8 mouse cellular contexts compared by ENCODE assay signal in the genomic region with DNA sequence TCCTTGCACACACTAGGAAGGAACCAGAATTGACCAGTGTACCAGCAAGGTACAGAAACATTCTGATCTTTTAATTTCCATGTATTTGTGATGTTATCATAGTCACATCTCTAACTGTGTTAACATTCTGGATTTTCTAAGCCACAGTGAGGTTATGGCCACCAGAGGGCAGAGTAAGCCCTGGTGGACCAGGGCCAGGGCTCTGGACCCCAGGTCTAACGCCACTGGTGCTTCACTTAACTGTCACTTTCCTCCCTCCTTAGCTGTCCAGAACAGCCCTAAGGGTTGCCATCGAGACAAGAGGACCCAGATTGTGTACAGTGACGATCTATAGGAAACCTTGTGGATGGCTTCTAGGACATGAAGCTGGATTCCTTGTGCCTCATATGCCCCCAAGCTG. TPM values are rescaled to one million over a fixed set of nuclear protein-coding genes. Genes with fewer than 3 reads are reported as not detected.
DNase-seq lines count a peak whose midpoint lies in the region; TF ChIP-seq lines count a peak whose summit lies in the region.

No protein-coding gene starts in this region.

- TF ChIP-seq CTCF in cortical plate, adult 2 months (IDR thresholded peaks at IDR 0.05; ENCODE audit: extremely low read depth, insufficient read depth, low read length), result peak; percentile 60

- no peak overlapping the region for H3K27ac ChIP-seq in cortical plate, adult 2 months (ENCODE audit: insufficient read depth, low read length)

- H3K4me3 ChIP-seq in cortical plate, adult 2 months (ENCODE audit: insufficient read depth, low read length), result no peak overlapping the region

- no peak for TF ChIP-seq POLR2A in cortical plate, adult 2 months (IDR thresholded peaks at IDR 0.05; ENCODE audit: extremely low read depth, insufficient read depth, low read length)

- DNase-seq in cerebellum, postnatal 25 days, result peak; percentile 38 to 66
- no peak for DNase-seq in cerebellum, adult 9-11 months
- peak; percentile 43 for DNase-seq in right cerebral cortex, postnatal 14 days
- DNase-seq in right cerebral cortex, adult 18-20 months, result no peak
- DNase-seq in induced T-regulatory cell, adult 2 months (ENCODE audit: low read depth), result peak; percentile 68
- DNase-seq in lung, postnatal 36 days, result peak; percentile 71
- peak; percentile 44 for DNase-seq in thymus, postnatal 25 days

- peaks cover 4% of the 10 kb centered on the region; the same call in 1 of the 2 replicates for H3K4me1 ChIP-seq in cortical plate, adult 2 months (ENCODE audit: control insufficient read depth, insufficient read depth, low read length)

RNA-seq across cellular contexts. Expression of a gene that starts 5.6 kb away (rescaled TPM):
- polyA plus RNA-seq in cortical plate, adult 2 months (2012; rRNA removed), result 56.3 and 65.8 TPM in 2 replicates

RNA-seq across cellular contexts. Expression of a gene that starts 5.8 kb away (rescaled TPM):
- 74.0 and 81.2 TPM in 2 replicates for polyA plus RNA-seq in cortical plate, adult 2 months (2012; rRNA removed)

RNA-seq across cellular contexts. Expression of a gene that starts 6.5 kb away (rescaled TPM):
- 0.08 and 0.32 TPM in 2 replicates for polyA plus RNA-seq in cortical plate, adult 2 months (2012; rRNA removed)

RNA-seq across cellular contexts. Expression of a gene that starts 19.0 kb away (rescaled TPM):
- 53.1 and 55.5 TPM in 2 replicates for polyA plus RNA-seq in cortical plate, adult 2 months (2012; rRNA removed)

RNA-seq across cellular contexts. Expression of a gene that starts 19.1 kb away (rescaled TPM):
- polyA plus RNA-seq in cortical plate, adult 2 months (2012; rRNA removed), result 80.0 and 80.7 TPM in 2 replicates

Comparison
In these comparisons a context has a peak if more than half of its experiments do, and no peak if none do; other contexts are left out.
1. DNase-seq: peak in cerebellum, postnatal 25 days (2 of 2), right cerebral cortex, postnatal 14 days (single experiment), induced T-regulatory cell, adult 2 months (single experiment), lung, postnatal 36 days (single experiment) and thymus, postnatal 25 days (single experiment); none in cerebellum, adult 9-11 months (single experiment) and right cerebral cortex, adult 18-20 months (single experiment).